Mouse (Mus musculus) mature B cell (primary cell): ENCODE data around the gene Slc1a4.

ENCODE experiments used
- in situ Hi-C: fragments of 300-500 bp; cut with MboI; formaldehyde crosslinking; loops from 2 replicates; pipeline ENCODE4 v1.14.3; 2019

The Slc1a4 gene

GRCm38 (mm10) chr11:20332561-20333514 lies at the start of gene Slc1a4:
Gene Slc1a4, minus strand, starts transcription at chr11:20332713.
- in situ Hi-C loops: no loop called here

- in situ Hi-C loops: no loop called here
These were observed 47.6 kb upstream of the Slc1a4 start for GRCm38 (mm10) chr11:20380106-20380505.

- in situ Hi-C loops: no loop called here
These were observed 44.1 kb upstream of the Slc1a4 start for GRCm38 (mm10) chr11:20376642-20377041.

DNA sequence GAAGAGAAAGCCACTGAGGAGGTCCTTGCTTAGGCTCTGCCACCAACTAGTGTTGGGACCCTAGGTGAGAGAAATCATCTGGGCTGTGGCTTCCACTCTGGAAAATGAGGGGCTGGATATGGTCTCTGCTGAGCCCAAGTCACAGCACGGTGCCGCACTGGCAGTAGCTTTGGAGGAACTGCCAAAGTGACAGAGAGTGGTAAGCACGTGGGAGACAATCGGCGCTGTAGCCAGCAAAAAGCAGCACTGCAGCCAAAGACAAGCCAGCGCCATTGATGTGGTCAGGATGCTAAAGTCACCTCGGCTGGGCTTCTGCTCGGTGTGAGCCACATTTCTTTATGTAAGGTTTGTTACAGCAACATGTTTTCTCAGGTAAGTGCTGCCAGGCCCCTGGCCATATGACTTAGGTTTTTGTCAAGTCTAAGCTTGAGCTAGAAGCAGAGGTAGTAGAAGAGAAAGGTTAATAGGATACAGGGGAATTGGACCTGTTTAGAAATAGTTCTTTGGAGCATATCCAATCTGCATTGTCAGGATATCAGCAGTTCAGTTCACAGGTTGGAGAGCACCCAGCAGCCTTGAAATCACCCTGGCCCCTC lies 40.2 kb upstream of the Slc1a4 start:
- in situ Hi-C loops: no loop called here

DNA sequence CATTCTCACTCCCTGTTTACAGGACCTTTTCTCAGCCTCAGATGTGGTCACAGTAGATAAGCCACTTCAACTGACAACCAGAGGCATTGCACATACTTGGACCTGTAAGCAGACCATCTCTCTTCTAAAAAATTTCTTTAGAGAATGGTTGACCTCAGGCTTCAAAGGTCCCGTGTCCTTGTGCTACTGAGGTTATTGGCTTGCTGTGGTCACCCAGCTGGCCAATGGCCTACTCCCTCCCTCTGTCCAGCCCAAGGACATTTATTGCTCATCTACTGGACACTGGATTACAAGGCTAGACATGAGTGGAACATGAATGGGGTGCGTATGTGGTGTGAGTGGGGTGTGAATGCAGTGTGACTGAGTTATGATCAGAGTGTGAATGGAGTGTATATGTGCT lies 38.0 kb upstream of the Slc1a4 start:
- in situ Hi-C loops: no loop called here

GRCm38 (mm10) chr11:20366456-20366855 lies 33.9 kb upstream of the Slc1a4 start:
- in situ Hi-C loops: no loop called here

- in situ Hi-C loops: no loop called here
These were observed 28.8 kb upstream of the Slc1a4 start for GRCm38 (mm10) chr11:20361354-20361753.

GRCm38 (mm10) chr11:20357684-20358447 lies 25.4 kb upstream of the Slc1a4 start:
- in situ Hi-C loops: no loop called here

DNA sequence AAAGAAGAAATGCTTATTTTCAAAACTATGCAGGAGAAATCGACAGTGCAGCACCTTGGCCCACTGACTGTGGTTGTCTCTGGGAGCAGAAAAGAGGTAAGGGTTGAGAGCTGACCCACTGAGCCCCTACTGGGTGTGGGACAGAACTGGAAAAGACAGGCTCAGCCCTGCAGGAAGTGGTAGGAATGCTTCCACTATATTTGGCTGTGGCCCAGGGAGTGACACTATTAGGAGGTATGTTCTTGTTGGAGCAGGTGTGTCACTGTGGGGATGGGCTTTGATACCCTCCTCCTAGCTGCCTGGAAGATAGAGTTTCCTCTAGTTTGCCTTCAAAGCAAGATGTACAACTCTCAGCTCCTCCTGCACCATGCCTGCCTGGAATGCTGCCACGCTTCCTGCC lies 16.0 kb upstream of the Slc1a4 start:
- in situ Hi-C loops: no loop called here

GRCm38 (mm10) chr11:20347548-20347947 lies 15.0 kb upstream of the Slc1a4 start:
- in situ Hi-C loops: no loop called here

DNA sequence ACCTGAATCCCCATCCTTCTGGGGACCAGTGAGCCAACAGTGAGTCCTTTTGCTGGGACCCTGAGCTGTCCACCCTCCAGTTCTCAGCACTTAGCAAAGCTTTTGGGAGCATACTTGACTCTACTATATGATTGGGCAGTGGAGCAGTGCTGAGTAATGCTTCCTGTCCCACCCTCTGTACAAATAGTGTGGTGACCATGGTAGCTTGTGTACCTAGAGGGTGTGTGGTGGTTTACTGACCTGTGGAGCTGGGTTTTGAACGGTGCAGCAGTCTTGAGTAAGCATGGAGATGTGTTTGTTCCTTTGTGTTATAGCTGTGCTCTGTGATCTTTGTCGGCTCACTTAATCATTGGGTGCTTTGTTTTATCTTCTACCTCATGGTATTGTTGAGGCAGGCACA lies 13.9 kb upstream of the Slc1a4 start:
- in situ Hi-C loops: no loop called here

GRCm38 (mm10) chr11:20343952-20344351 lies 11.4 kb upstream of the Slc1a4 start:
- in situ Hi-C loops: no loop called here

DNA sequence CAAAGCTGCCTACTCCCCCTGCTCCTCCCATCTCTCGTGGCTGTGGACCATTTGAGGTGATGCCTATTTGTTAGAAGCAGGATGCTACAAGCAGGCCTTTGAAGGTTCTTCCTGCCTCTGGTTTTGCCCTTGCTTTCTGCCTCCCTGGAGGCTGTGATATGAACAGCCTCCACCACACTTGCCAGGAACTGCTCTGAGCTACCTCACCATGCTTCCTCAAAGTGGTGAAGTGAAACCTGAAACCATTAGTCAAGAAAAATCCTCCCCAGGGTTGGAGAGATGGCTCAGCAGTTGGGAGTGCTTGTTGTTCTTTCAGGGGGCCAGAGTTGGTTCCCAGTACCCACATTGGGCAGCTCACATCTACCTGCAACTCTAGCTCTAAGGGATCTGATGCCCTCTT lies 9.1 kb upstream of the Slc1a4 start:
- in situ Hi-C loops: no loop called here

GRCm38 (mm10) chr11:20338703-20339102 lies 6.2 kb upstream of the Slc1a4 start:
- in situ Hi-C loops: no loop called here

- in situ Hi-C loops: no loop called here
These were observed 1.8 kb upstream of the Slc1a4 start for GRCm38 (mm10) chr11:20334301-20334700.

GRCm38 (mm10) chr11:20331690-20332537 lies 599 bp downstream of the Slc1a4 start:
- in situ Hi-C loops: no loop called here

DNA sequence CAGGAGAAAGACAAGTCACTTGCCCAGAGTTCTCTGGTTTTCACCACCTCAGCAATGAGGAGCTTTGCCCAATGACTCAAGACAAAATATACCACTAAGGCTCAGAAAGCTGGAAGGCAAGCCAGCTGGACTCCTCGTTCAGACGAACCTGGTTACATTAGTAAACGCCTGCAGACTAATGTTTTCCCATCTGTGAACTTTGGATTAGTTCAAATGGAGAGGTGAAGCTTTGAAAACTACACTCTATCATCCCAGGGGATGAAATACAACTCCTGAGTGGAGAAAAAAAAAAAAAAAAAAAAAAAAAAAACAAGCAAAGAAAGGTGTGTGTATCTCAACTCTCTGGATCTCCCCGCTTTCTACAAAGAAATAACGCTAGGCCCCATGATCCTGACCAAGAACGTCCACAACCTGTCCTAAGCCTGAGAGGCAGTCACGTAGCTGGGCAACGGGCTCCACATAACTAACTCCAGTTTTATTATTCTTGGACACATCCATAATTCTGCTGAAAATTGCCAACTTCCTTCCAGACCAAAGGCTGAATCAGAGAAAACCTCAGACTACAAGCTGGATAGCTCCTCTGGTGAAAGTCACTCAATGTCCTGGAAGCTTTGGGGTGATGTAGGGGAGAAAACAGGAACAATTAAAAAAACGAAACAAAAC lies 1.4 kb downstream of the Slc1a4 start:
- in situ Hi-C loops: no loop called here

GRCm38 (mm10) chr11:20329711-20330110 lies 2.8 kb downstream of the Slc1a4 start:
- in situ Hi-C loops: no loop called here

DNA sequence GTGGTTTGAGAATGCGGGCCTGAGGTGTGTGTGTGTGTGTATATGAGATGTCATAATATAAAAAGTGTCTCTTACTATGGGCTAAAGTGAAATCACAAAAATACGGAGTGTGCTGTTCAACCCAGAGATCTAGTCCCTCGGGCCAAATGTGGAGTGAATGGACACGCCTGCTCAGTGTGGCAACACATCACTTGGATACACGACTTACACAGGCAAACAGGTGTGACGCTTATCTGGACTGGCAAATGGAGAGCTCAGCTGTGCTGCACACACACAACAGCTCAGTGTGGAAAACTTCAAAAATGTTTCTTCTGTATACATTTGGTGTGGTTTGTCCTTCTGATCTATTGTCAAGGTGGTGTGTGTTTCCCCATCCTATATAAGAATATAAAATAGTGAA lies 3.7 kb downstream of the Slc1a4 start:
- in situ Hi-C loops: no loop called here

- in situ Hi-C loops: no loop called here
These were observed 6.1 kb downstream of the Slc1a4 start for GRCm38 (mm10) chr11:20326328-20326995.
